Mouse (Mus musculus): ENCODE measurements around the gene Epb41l2.

The Epb41l2 gene

GRCm38 (mm10) chr10:25437586-25438298 is 78.1 kb downstream of the Epb41l2 start:
- no peak for DNase-seq

GRCm38 (mm10) chr10:25438299-25438680 is 78.7 kb downstream of the Epb41l2 start:
- DNase-seq, result no peak

GRCm38 (mm10) chr10:25439163-25439562 is 79.6 kb downstream of the Epb41l2 start:
- no peak for DNase-seq

- no peak for DNase-seq
Measured at GRCm38 (mm10) chr10:25439856-25440255, 80.3 kb downstream of the Epb41l2 start.

- DNase-seq, result no peak
Measured at GRCm38 (mm10) chr10:25441405-25441804, 81.8 kb downstream of the Epb41l2 start.

- DNase-seq, result no peak
Measured at GRCm38 (mm10) chr10:25443626-25444025, 84.0 kb downstream of the Epb41l2 start.

GRCm38 (mm10) chr10:25444198-25444783 is 84.7 kb downstream of the Epb41l2 start:
- DNase-seq, result no peak

GRCm38 (mm10) chr10:25446953-25447525 is 87.4 kb downstream of the Epb41l2 start:
- no peak for DNase-seq

- DNase-seq, result no peak
Measured at GRCm38 (mm10) chr10:25448676-25449075, 89.1 kb downstream of the Epb41l2 start.

GRCm38 (mm10) chr10:25449312-25450020 is 89.9 kb downstream of the Epb41l2 start:
- peak; percentile 54 for DNase-seq

- DNase-seq, result no peak
Measured at GRCm38 (mm10) chr10:25453150-25453549, 93.6 kb downstream of the Epb41l2 start.

- DNase-seq, result no peak
Measured at GRCm38 (mm10) chr10:25453772-25454171, 94.2 kb downstream of the Epb41l2 start.

- no peak for DNase-seq
Measured at GRCm38 (mm10) chr10:25457118-25457517, 97.5 kb downstream of the Epb41l2 start.

GRCm38 (mm10) chr10:25457996-25458395 is 98.4 kb downstream of the Epb41l2 start:
- no peak for DNase-seq

- DNase-seq, result no peak
Measured at GRCm38 (mm10) chr10:25461832-25462231, 102.2 kb downstream of the Epb41l2 start.

- DNase-seq, result no peak
Measured at GRCm38 (mm10) chr10:25462669-25463068, 103.1 kb downstream of the Epb41l2 start.

- no peak for DNase-seq
Measured at GRCm38 (mm10) chr10:25466493-25466892, 106.9 kb downstream of the Epb41l2 start.

- DNase-seq, result no peak
Measured at GRCm38 (mm10) chr10:25471944-25472343, 112.3 kb downstream of the Epb41l2 start.

- DNase-seq, result no peak
Measured at GRCm38 (mm10) chr10:25479716-25480115, 120.1 kb downstream of the Epb41l2 start.

GRCm38 (mm10) chr10:25482791-25483190 is 123.2 kb downstream of the Epb41l2 start:
- no peak for DNase-seq

- DNase-seq, result peak; percentile 85
Measured at GRCm38 (mm10) chr10:25488456-25488855, 128.9 kb downstream of the Epb41l2 start.

GRCm38 (mm10) chr10:25499323-25500071 is 139.9 kb downstream of the Epb41l2 start:
- no peak for DNase-seq

- DNase-seq, result no peak
Measured at GRCm38 (mm10) chr10:25503250-25503649, 143.7 kb downstream of the Epb41l2 start.
